In the genomic region with DNA sequence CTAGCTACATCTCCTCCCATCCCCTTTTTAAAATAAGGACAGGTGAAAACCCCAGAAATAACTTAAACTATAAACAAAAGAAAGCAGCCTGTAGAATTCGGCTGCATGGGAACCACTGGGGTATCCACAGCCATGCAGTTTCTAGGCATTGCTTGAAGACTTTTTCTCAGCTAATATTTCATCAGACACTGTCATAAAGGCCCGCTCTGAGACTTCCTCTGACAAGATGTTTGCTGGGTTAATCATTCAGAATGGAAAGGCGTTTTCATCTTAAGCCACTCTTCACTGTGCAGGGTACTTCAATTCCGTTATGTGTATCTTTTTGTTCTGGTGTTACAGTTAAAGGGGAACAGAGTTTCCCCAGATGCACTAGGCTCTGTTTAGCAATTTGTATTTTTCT, we compare ENCODE assay signal across 19 mouse cellular contexts.
"Had no signal": no experiment of that assay in that cellular context is flagged by ENCODE, and none has a peak within 500 bp of the region (broad histone marks: within the 10 kb centered on the region; RNA-seq: fewer than 3 reads in every experiment).

No protein-coding gene starts in this region.

- H3K9me3 ChIP-seq: liver, embryonic 13.5 days; midbrain, embryonic 12.5 days; midbrain, embryonic 15.5 days; stomach, embryonic 15.5 days had no signal

- H3K27ac ChIP-seq: left cerebral cortex, adult 2 months; liver, embryonic 13.5 days; macrophage; midbrain, embryonic 12.5 days; midbrain, embryonic 15.5 days; stomach, embryonic 15.5 days had no signal

- H3K4me2 ChIP-seq: liver, embryonic 13.5 days; midbrain, embryonic 12.5 days; midbrain, embryonic 15.5 days; stomach, embryonic 15.5 days had no signal

- H3K36me3 ChIP-seq: liver, embryonic 13.5 days; midbrain, embryonic 12.5 days; midbrain, embryonic 15.5 days; stomach, embryonic 15.5 days had no signal

- ATAC-seq: intestine, embryonic 16.5 days; midbrain, embryonic 15.5 days had no signal

- H3K4me3 ChIP-seq: left cerebral cortex, adult 2 months; liver, embryonic 13.5 days; midbrain, embryonic 12.5 days; midbrain, embryonic 15.5 days; stomach, embryonic 15.5 days had no signal

- H3K27me3 ChIP-seq: liver, embryonic 13.5 days; midbrain, embryonic 12.5 days; midbrain, embryonic 15.5 days; stomach, embryonic 15.5 days had no signal

- H3K4me1 ChIP-seq: liver, embryonic 13.5 days; midbrain, embryonic 12.5 days; midbrain, embryonic 15.5 days; stomach, embryonic 15.5 days had no signal

- DNase-seq: kidney, adult 18-20 months; kidney, adult 9 months; kidney, postnatal 14 days; kidney, postnatal 4 days; layer of hippocampus, adult 9-11 months; layer of hippocampus, postnatal 36 days; liver, embryonic 13.5 days; lung, adult 2 months; lung, postnatal 10 days; retina, postnatal 1 day; right cerebral cortex, postnatal 25 days; spleen, adult 18-20 months; thymus, postnatal 25 days had no signal

- H3K9ac ChIP-seq: liver, embryonic 13.5 days; midbrain, embryonic 12.5 days; midbrain, embryonic 15.5 days; stomach, embryonic 15.5 days had no signal
